Mouse (Mus musculus) ES-E14 (cell line): Measurements from ENCODE around the gene Homer2. TPM values are rescaled to one million over a fixed set of nuclear protein-coding genes. Genes with fewer than 3 reads are reported as not detected.

ENCODE experiments used
- DNase-seq: peaks from one replicate; pipeline ENCODE4 v3.0.0-alpha.2; 2013; ENCODE audit warnings: low read depth, low spot score
- H3K27ac ChIP-seq: 2 replicates; pipeline ENCODE4 v1.5.1; 2012; ENCODE audit warnings: low read depth, mild to moderate bottlenecking, low read length, moderate library complexity, mixed read lengths; ENCODE audit not compliant: poor library complexity, insufficient read depth, severe bottlenecking
- H3K36me3 ChIP-seq: 2 replicates; pipeline ENCODE4 v1.6.1; 2012; ENCODE audit warnings: mild to moderate bottlenecking, low read length, moderate library complexity, mixed read lengths; ENCODE audit not compliant: control insufficient read depth, poor library complexity, insufficient read depth, severe bottlenecking
- H3K4me1 ChIP-seq, 2 experiments: fragments of 150-350 bp in 1 of 2; sonication (generic) in 1 of 2; 2 replicates each; pipeline ENCODE4 v1.6.1; 2012; ENCODE audit warnings: low read length in 2 of 2, mild to moderate bottlenecking in 1 of 2, mixed read lengths in 1 of 2; ENCODE audit not compliant: control insufficient read depth in 2 of 2, insufficient read depth in 2 of 2, poor library complexity in 1 of 2
- H3K4me3 ChIP-seq, 2 experiments: fragments of 150-350 bp in 1 of 2; sonication (generic) in 1 of 2; 2 replicates each; pipeline ENCODE4 v1.5.1; 2012; ENCODE audit warnings: low read length in 2 of 2, low read depth in 1 of 2, mild to moderate bottlenecking in 1 of 2, mixed read lengths in 1 of 2; ENCODE audit not compliant: insufficient read depth in 1 of 2, poor library complexity in 1 of 2, severe bottlenecking in 1 of 2
- H3K9ac ChIP-seq: 2 replicates; pipeline ENCODE4 v1.6.1; 2012; ENCODE audit warnings: low read depth, mild to moderate bottlenecking, low read length, mixed read lengths; ENCODE audit not compliant: poor library complexity, insufficient read depth, severe bottlenecking
- H3K9me3 ChIP-seq: fragments of 150-350 bp; sonication (generic); 2 replicates; pipeline ENCODE4 v1.6.1; 2012; ENCODE audit warnings: low read depth, mild to moderate bottlenecking, low read length; ENCODE audit not compliant: control insufficient read depth, insufficient read depth
- CHD2 ChIP-seq: IDR thresholded peaks from 2 replicates; pipeline ENCODE4 v1.6.1; 2014; ENCODE audit warnings: mild to moderate bottlenecking, low read depth, low read length, inconsistent platforms
- HCFC1 ChIP-seq: IDR thresholded peaks from 2 replicates; pipeline ENCODE4 v1.6.1; 2012; ENCODE audit warnings: low read length, inconsistent platforms, borderline replicate concordance; ENCODE audit not compliant: insufficient read depth
- MAFK ChIP-seq: IDR thresholded peaks from 2 replicates; pipeline ENCODE4 v1.6.1; 2014; ENCODE audit warnings: mild to moderate bottlenecking, low read depth, low read length, inconsistent platforms; ENCODE audit not compliant: insufficient read depth
- ZC3H11A ChIP-seq: IDR thresholded peaks from 2 replicates; pipeline ENCODE4 v1.6.1; 2012; ENCODE audit warnings: low read depth, mild to moderate bottlenecking, inconsistent platforms, low read length, borderline replicate concordance
- ZNF384 ChIP-seq: IDR thresholded peaks from 2 replicates; pipeline ENCODE4 v1.6.1; 2012; ENCODE audit warnings: low read depth, low read length, inconsistent platforms
- in situ Hi-C, 2 experiments: fragments of 600-800 bp; cut with MboI; formaldehyde crosslinking; loops; one replicate each; pipeline ENCODE4 v1.15.1; 2025; ENCODE audit warnings: low sequenced_read_pairs in 2 of 2, inconsistent platforms in 1 of 2; ENCODE audit not compliant: unreplicated experiment in 2 of 2
- total RNA-seq: library from RNA; depleted of rRNA; stranded (reverse); fragments of 300-350 nt; gene quantifications from 2 replicates; pipeline ENCODE4 v1.2.3, GENCODE M21; 2012; rRNA removed

The Homer2 gene
- total RNA-seq = 4.4 and 6.5 TPM in 2 replicates

GRCm38 (mm10) chr7:81707471-81708140 is at the start of gene Homer2:
Gene Homer2 (minus strand): TSS chr7:81707527.
- in situ Hi-C loops = no loop called here
- no peak for DNase-seq
- TF ChIP-seq HCFC1 (no peak), MAFK (no peak), CHD2 (no peak), ZNF384 (no peak), ZC3H11A (no peak)

DNA sequence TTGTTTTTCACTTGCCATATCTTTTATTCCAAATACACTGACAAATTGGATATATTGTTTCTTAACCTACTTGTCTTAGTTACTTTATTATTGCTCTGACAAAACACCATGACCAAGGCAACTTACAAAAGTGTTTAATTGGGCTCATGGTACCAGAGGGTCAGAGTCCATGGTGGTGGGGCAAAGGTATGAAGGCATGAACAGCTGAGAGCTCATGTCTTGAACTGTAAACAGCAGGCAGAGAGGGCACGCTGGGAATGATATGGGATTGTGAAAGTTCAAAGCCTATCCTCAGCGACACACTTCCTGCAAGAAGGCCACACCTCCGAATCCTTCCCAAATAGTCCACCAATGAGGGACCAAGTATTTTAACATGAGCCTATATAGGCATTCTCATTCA is 40.6 kb upstream of the Homer2 start:
- no peak overlapping the region for H3K27ac ChIP-seq
- in situ Hi-C loops = no loop called here
- no peak overlapping the region for H3K4me3 ChIP-seq
- no peaks in the 10 kb centered on the region for H3K9me3 ChIP-seq
- H3K36me3 ChIP-seq = no peaks in the 10 kb centered on the region
- no peaks in the 10 kb centered on the region for H3K4me1 ChIP-seq
- TF ChIP-seq CHD2 = no peak
- TF ChIP-seq MAFK = no peak
- no peak for TF ChIP-seq HCFC1
- TF ChIP-seq ZNF384 = no peak
- no peak for TF ChIP-seq ZC3H11A
- no peak for DNase-seq
- no peak overlapping the region for H3K9ac ChIP-seq

More at GRCm38 (mm10) chr7:81707471-81708140, at the start of gene Homer2:
- H3K4me3 ChIP-seq = peak within 1 kb of the TSS; percentile 74 to 79
- no peaks in the 10 kb centered on the region for H3K36me3 ChIP-seq
- 0 out of 4 replicates have a peak, but pooled peaks cover 0 to 3% of the 10 kb centered on the region in 2 experiments for H3K4me1 ChIP-seq
- peak within 1 kb of the TSS; percentile 61 for H3K9ac ChIP-seq
- H3K9me3 ChIP-seq = no peaks in the 10 kb centered on the region
- no peak within 1 kb of the TSS for H3K27ac ChIP-seq

DNA sequence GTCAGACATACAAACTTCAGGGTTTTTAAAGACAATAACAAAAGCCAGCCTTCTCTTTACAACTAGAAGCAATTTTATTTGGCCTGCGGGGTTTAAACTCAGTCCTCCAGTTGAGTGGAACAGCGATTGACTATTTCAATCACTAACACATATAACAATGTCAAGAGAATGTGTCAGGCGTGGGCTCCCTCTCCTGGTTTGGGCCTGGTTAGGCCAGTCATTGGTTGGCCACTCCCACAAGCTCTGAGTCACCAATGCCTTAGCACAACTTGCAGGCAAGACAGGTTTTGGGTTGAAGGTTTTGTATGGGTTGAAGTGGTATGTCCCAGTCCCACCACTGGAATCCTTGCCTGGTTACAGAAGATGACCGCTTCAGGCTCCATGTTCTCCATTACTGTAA is 36.8 kb upstream of the Homer2 start:
- Histone ChIP-seq H3K4me1 (no peaks in the 10 kb centered on the region), H3K27ac (no peak overlapping the region), H3K9me3 (no peaks in the 10 kb centered on the region; the same call in 1 of the 2 replicates), H3K4me3 (no peak overlapping the region), H3K9ac (no peak overlapping the region), H3K36me3 (no peaks in the 10 kb centered on the region)
- no peak for TF ChIP-seq MAFK
- in situ Hi-C loops = no loop called here
- DNase-seq = peak; percentile 15

DNA sequence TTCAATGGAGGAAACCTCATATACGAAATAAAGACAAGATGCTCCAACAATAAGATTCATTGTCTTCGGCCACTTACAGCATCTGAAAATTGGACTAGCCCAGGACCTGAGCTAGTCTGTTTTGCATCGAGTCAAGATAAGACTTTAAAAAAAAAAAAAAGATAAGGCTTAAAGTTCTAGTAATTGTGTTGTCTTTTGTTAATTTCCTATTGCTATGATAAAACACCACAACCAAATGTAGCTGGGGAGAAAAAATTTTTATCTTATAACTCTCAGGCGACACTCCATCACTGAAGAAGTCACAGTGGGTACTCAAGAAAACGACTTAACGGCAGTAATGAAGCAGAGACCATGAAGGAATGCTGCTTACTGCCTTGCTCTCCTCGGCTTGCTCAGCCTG is 32.7 kb upstream of the Homer2 start:
- H3K36me3 ChIP-seq = no peaks in the 10 kb centered on the region
- H3K4me1 ChIP-seq = no peaks in the 10 kb centered on the region
- no peak overlapping the region for H3K9ac ChIP-seq
- H3K9me3 ChIP-seq = no peaks in the 10 kb centered on the region; the same call in 1 of the 2 replicates
- no peak overlapping the region for H3K4me3 ChIP-seq
- H3K27ac ChIP-seq = no peak overlapping the region
- in situ Hi-C loops = no loop called here
- no peak for DNase-seq
- no peak for TF ChIP-seq ZC3H11A
- TF ChIP-seq MAFK = no peak
- TF ChIP-seq CHD2 = no peak
- no peak for TF ChIP-seq HCFC1
- TF ChIP-seq ZNF384 = no peak

DNA sequence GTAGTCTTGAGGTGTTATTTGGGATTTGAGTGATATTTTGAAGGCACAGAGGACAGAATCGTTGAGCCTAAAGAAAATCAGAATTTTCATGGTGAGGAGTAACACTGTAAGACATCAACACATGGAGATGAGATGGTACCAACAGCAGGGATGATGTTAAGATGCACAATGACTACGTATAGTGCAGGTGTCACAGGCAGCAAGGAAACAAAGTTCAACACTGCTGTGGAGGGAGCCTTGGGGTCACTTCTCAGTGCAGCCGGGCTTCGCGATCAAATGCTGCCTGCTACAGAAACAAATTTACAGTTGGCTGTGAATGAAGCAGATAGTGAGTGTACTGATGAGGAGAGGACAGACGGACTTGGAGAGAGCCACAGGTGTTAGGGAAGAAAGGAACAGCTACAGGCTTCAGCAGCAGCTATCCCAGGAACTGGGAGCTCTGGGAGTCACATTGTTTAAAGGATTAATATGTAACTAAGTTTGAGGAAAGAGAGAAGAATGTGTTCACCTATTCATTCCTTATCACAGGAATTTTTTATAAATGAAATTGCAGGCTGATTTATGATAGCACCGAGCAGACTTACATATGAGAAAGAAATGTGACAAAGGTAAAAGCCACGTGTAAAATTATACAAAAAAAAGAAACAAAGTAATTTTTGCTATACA is 31.5 kb upstream of the Homer2 start:
- no peaks in the 10 kb centered on the region for H3K4me1 ChIP-seq
- in situ Hi-C loops = no loop called here
- no peaks in the 10 kb centered on the region; the same call in 1 of the 2 replicates for H3K9me3 ChIP-seq
- no peak overlapping the region for H3K9ac ChIP-seq
- TF ChIP-seq ZC3H11A = no peak
- no peak for TF ChIP-seq MAFK
- no peak for TF ChIP-seq ZNF384
- TF ChIP-seq CHD2 = no peak
- TF ChIP-seq HCFC1 = no peak
- no peak for DNase-seq
- H3K36me3 ChIP-seq = no peaks in the 10 kb centered on the region
- no peak overlapping the region for H3K4me3 ChIP-seq
- no peak overlapping the region for H3K27ac ChIP-seq
